Mouse (Mus musculus): ENCODE measurements around the gene Atg5.

DNA sequence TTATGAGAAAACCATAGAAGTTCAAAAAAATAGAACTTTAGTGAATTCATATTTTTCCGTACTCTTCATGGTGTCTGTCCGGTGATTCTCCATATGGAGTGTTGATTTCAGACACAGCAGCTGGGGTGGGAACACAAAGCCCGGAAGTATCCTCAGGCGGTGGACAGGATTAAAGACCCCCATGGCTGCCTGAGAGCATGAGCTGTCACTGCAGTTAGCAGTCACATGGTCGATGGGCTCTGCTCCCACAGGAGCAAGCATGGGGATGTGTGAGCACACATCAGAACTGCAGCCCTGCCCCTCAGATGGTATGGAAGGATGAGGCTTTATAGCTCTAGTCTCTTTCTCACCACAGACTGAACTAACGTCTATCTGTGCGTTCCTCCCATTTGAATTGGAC, 87.1 kb downstream of the Atg5 start:
- TF ChIP-seq GATA1 (IDR thresholded peaks at IDR 0.05; ENCODE audit: borderline replicate concordance, low read length), result no peak
- TF ChIP-seq FLI1 (IDR thresholded peaks at IDR 0.05; ENCODE audit: low read length), result no peak

Measured in megakaryocyte, embryonic 14.5 days (primary cell).